Mouse (Mus musculus) heart, embryonic 13.5 days (tissue): ENCODE data around the gene Prdm2. TPM values are rescaled to one million over a fixed set of nuclear protein-coding genes. Genes with fewer than 3 reads are reported as not detected.

Experiments
- ATAC-seq: fragments of 200-750 bp; cut with Nextera tagmentation; 2 replicates; pipeline ENCODE4 v1.8.0; 2017; ENCODE audit warnings: moderate TSS enrichment; ENCODE audit not compliant: insufficient number of reproducible peaks, low FRiP score, low TSS enrichment; ENCODE audit errors: extremely low read depth
- H3K27ac ChIP-seq: fragments of 300-500 bp; sonication (generic); replicated peaks from 2 replicates; pipeline ENCODE4 v1.5.1; 2015; ENCODE audit warnings: moderate library complexity, mild to moderate bottlenecking, inconsistent platforms
- H3K27me3 ChIP-seq: fragments of 300-500 bp; sonication (generic); replicated peaks from 2 replicates; pipeline ENCODE4 v1.6.1; 2015; ENCODE audit warnings: mild to moderate bottlenecking, inconsistent platforms
- H3K36me3 ChIP-seq: fragments of 300-500 bp; sonication (generic); 2 replicates; pipeline ENCODE4 v1.6.1; 2015; ENCODE audit warnings: mild to moderate bottlenecking, inconsistent platforms
- H3K4me1 ChIP-seq: fragments of 300-500 bp; sonication (generic); 2 replicates; pipeline ENCODE4 v1.6.1; 2015; ENCODE audit warnings: inconsistent platforms
- H3K4me2 ChIP-seq: fragments of 300-500 bp; sonication (generic); 2 replicates; pipeline ENCODE4 v1.6.1; 2015; ENCODE audit warnings: inconsistent platforms, mild to moderate bottlenecking, moderate library complexity
- H3K4me3 ChIP-seq: fragments of 300-500 bp; sonication (generic); 2 replicates; pipeline ENCODE4 v1.5.1; 2015; ENCODE audit warnings: moderate library complexity, mild to moderate bottlenecking, inconsistent platforms
- H3K9ac ChIP-seq: fragments of 300-500 bp; sonication (generic); 2 replicates; pipeline ENCODE4 v1.6.1; 2015; ENCODE audit warnings: inconsistent platforms, mild to moderate bottlenecking, moderate library complexity
- H3K9me3 ChIP-seq: fragments of 300-500 bp; sonication (generic); 2 replicates; pipeline ENCODE4 v1.6.1; 2016; ENCODE audit warnings: inconsistent platforms
- WGBS: fragments of 180-500 bp; shearing (Covaris S2); methylation state at CpG from one replicate; pipeline ENCODE4 v1.1.7; 2015; ENCODE audit warnings: mixed read lengths; 5-methylcytosine and 5-hydroxymethylcytosine counted together
- polyA plus RNA-seq: library from polyadenylated mRNA; unstranded; fragments of >200 nt; fragmentation: Nextera tagmentation; extraction: Ambion mirVana; gene quantifications from 2 replicates; pipeline ENCODE4 v1.2.1, GENCODE M21; 2015

Gene Prdm2
- polyA plus RNA-seq, 1 experiment from 2014 or later, result 7.0 TPM

- WGBS, result 67% methylated on average over 9 of the region's 9 CpGs
- Histone ChIP-seq H3K9me3 (no peaks in the 10 kb centered on the region), H3K4me3 (no peak overlapping the region), H3K9ac (no peak overlapping the region), H3K36me3 (no peaks in the 10 kb centered on the region), H3K27ac (no peak overlapping the region), H3K4me2 (no peak overlapping the region), H3K4me1 (peaks cover 21% of the 10 kb centered on the region), H3K27me3 (no peaks in the 10 kb centered on the region)
- ATAC-seq, result no peak
Measured at GRCm38 (mm10) chr4:143185496-143185895, 27.3 kb downstream of the Prdm2 start.

DNA sequence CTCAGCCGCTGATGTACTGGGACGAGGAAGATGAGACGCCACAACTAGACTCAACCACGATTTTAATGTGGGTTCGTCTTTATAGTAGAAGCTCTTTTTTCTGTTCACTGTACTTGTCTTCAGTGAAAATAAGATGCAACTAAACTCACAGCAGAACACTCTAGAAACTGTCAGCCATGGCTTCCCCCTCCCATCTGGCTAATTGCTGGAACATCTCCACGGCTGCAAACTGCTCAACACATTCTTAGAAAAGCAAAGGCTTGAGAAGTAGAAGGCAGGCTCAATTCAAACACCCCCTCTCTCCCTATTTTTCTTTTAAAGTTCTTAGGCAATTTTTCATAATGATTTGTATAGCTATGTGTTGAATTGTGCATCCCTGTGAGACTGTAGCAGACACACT is 29.7 kb downstream of the Prdm2 start:
- no peaks in the 10 kb centered on the region for H3K9me3 ChIP-seq
- no peak overlapping the region for H3K9ac ChIP-seq
- no peaks in the 10 kb centered on the region for H3K27me3 ChIP-seq
- no peak overlapping the region for H3K4me2 ChIP-seq
- peaks cover 17% of the 10 kb centered on the region for H3K4me1 ChIP-seq
- no peak overlapping the region for H3K27ac ChIP-seq
- no peak for ATAC-seq
- no peaks in the 10 kb centered on the region for H3K36me3 ChIP-seq
- 87% methylated on average over 6 of the region's 6 CpGs for WGBS
- no peak overlapping the region for H3K4me3 ChIP-seq

GRCm38 (mm10) chr4:143180731-143181130 is 32.1 kb downstream of the Prdm2 start:
- H3K4me2 ChIP-seq, result no peak overlapping the region

GRCm38 (mm10) chr4:143171600-143172290 is 41.0 kb downstream of the Prdm2 start:
- ATAC-seq, result no peak
- H3K4me1 ChIP-seq, result no peaks in the 10 kb centered on the region
- 73% methylated on average over 4 of the region's 4 CpGs for WGBS

More at GRCm38 (mm10) chr4:143180731-143181130, 32.1 kb downstream of the Prdm2 start:
- Histone ChIP-seq H3K36me3 (0 out of 2 replicates have a peak, but pooled peaks cover 3% of the 10 kb centered on the region), H3K9ac (no peak overlapping the region), H3K27me3 (no peaks in the 10 kb centered on the region), H3K4me1 (peaks cover 5% of the 10 kb centered on the region; the same call in 1 of the 2 replicates), H3K27ac (no peak overlapping the region), H3K4me3 (no peak overlapping the region), H3K9me3 (no peaks in the 10 kb centered on the region)
- no peak for ATAC-seq
- WGBS, result 85% methylated on average over 5 of the region's 5 CpGs

GRCm38 (mm10) chr4:143170290-143170689 is 42.5 kb downstream of the Prdm2 start:
- H3K4me3 ChIP-seq, result no peak overlapping the region
- ATAC-seq, result no peak
- no peaks in the 10 kb centered on the region for H3K9me3 ChIP-seq
- no peaks in the 10 kb centered on the region for H3K27me3 ChIP-seq
- H3K4me1 ChIP-seq, result no peaks in the 10 kb centered on the region
- 90% methylated on average over 2 of the region's 2 CpGs for WGBS
- H3K36me3 ChIP-seq, result peaks cover 34% of the 10 kb centered on the region
- no peak overlapping the region for H3K27ac ChIP-seq
- H3K9ac ChIP-seq, result no peak overlapping the region
- no peak overlapping the region for H3K4me2 ChIP-seq

More at GRCm38 (mm10) chr4:143171600-143172290, 41.0 kb downstream of the Prdm2 start:
- Histone ChIP-seq H3K4me2 (no peak overlapping the region), H3K36me3 (peaks cover 32% of the 10 kb centered on the region), H3K27ac (no peak overlapping the region), H3K27me3 (no peaks in the 10 kb centered on the region), H3K9ac (no peak overlapping the region), H3K9me3 (no peaks in the 10 kb centered on the region), H3K4me3 (no peak overlapping the region)

DNA sequence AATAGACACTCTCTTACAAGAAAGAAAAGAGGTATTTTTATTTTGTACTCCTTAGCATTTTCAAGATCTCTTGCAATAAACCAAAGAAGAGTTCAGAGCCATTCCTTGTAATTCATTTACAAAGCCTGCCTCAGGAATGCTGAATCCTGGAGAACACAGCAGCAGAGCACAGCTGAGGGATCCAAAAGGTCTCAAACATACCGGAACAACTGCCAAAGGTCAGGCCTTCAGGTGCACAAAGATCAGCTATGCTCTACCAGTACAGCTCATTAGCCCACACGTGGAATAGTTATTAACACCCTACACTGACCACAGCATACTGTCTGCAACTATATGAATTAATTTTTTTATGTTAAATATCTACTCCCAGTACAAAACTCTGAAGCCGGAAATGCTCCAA is 44.7 kb downstream of the Prdm2 start:
- Histone ChIP-seq H3K36me3 (peaks cover 37% of the 10 kb centered on the region), H3K9me3 (no peaks in the 10 kb centered on the region), H3K4me3 (no peak overlapping the region), H3K9ac (no peak overlapping the region), H3K27me3 (no peaks in the 10 kb centered on the region), H3K27ac (no peak overlapping the region), H3K4me2 (no peak overlapping the region), H3K4me1 (peaks cover 3% of the 10 kb centered on the region; the same call in 1 of the 2 replicates)
- no peak for ATAC-seq
- WGBS, result 86% methylated on average over 3 of the region's 3 CpGs

DNA sequence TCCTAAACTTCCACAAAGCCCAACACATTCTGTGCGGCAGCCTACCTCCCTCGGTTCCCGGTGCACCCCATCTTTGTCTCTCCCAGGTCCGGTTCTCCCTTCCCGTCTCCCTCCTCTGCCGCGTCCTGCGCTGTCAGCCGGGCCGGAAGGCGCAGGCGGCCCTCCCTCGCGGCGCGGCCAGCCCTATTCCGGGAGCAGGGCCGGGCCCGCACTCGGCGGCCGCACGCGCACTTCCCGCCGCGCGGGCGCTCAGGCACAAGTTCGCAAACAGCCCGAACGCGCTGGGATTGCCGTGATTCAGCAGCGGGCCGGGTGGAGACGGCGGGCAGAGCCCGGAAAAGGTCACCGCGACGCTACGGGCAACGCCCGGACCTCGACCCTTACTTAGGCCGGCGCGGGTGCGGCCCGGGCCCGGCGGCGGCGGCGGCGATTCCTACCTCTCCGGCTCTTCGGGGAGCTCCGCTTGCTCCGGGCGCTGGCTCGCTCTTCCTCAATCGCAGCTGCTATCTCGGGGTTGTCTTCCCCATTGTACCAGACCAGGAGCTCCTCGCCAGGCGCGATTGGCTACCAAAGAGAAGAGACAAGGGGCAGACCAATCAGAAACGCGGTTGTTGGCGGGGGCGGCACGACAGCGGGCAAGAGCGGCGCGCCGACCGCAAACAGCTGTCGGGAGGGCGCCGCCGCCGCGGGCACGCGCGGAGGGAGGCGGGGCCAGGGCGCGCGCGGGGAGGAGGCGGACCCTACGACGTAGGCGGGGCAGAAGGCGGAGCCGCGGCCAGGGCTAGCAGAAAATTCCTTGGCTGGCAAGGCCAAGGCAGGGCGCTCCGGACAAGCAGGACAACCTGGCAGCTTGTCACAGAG is 50.9 kb downstream of the Prdm2 start:
- peak; percentile 98 for ATAC-seq
- Histone ChIP-seq H3K9me3 (no peaks in the 10 kb centered on the region), H3K27me3 (no peaks in the 10 kb centered on the region), H3K9ac (peak overlapping the region; percentile 96), H3K36me3 (peaks cover 15% of the 10 kb centered on the region), H3K4me1 (peaks cover 50% of the 10 kb centered on the region), H3K4me2 (peak overlapping the region; percentile 82), H3K4me3 (peak overlapping the region; percentile 93), H3K27ac (peak overlapping the region; percentile 99)
- under 1% methylated on average over 94 of the region's 102 CpGs for WGBS

DNA sequence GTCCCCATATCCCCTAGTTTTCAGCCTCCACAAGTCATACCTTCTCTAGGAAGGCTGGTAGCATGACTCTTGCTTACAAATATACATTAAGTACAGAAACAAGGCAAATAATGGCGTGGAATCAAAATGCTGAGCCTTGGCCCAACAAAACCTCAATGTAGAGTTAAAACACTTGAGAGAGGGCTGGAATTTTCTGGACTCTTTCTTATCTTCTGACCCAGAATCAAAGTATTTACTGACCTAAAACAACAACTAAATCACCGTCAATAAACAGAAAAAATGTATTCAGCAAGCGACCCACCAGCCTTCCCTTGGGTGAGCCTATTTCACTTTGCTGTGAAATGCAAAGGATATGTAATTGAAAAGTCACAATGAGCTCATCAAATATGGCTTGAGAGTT is 52.0 kb downstream of the Prdm2 start:
- WGBS, result 45% methylated on average over 3 of the region's 3 CpGs
- H3K4me1 ChIP-seq, result peaks cover 58% of the 10 kb centered on the region
- peak overlapping the region; percentile 96 for H3K9ac ChIP-seq
- H3K27ac ChIP-seq, result peak overlapping the region; percentile 99
- H3K4me2 ChIP-seq, result peak overlapping the region; percentile 82
- H3K4me3 ChIP-seq, result peak overlapping the region; percentile 93
- H3K9me3 ChIP-seq, result no peaks in the 10 kb centered on the region
- no peak for ATAC-seq
- peaks cover 14% of the 10 kb centered on the region for H3K36me3 ChIP-seq
- H3K27me3 ChIP-seq, result no peaks in the 10 kb centered on the region

DNA sequence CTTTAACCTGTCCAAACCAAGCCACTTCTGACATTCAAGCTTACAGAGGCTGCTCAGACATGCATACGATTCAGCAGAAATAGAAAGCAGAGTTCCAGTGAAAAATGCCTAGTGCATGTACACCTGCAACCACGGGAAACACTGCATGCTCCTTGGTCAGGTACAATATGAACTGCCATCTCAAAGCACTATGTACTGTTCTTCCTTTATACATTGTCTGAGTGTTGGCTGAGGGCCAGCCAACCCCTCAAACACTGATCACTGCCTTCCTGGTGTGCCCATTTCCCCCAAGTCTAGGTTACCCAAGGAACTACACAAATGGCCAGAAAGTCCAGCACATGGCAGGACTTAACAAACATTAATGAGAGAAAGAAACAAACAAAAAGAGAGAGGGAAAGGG is 53.5 kb downstream of the Prdm2 start:
- H3K4me1 ChIP-seq, result peaks cover 73% of the 10 kb centered on the region
- peak overlapping the region; percentile 82; the same call in 1 of the 2 replicates for H3K4me2 ChIP-seq
- H3K27me3 ChIP-seq, result no peaks in the 10 kb centered on the region
- H3K9me3 ChIP-seq, result no peaks in the 10 kb centered on the region
- H3K36me3 ChIP-seq, result 0 out of 2 replicates have a peak, but pooled peaks cover 10% of the 10 kb centered on the region
- H3K4me3 ChIP-seq, result no peak overlapping the region
- no peak overlapping the region for H3K27ac ChIP-seq
- 79% methylated on average over 2 of the region's 2 CpGs for WGBS
- ATAC-seq, result no peak
- H3K9ac ChIP-seq, result peak overlapping the region; percentile 8; the same call in 1 of the 2 replicates

- 77% methylated on average over 4 of the region's 4 CpGs for WGBS
Measured at GRCm38 (mm10) chr4:143155871-143156270, 56.9 kb downstream of the Prdm2 start.

GRCm38 (mm10) chr4:143155036-143155435 is 57.8 kb downstream of the Prdm2 start:
- Histone ChIP-seq H3K9ac (0 out of 2 replicates have a peak overlapping the region, but pooled peaks have one; percentile 3), H3K4me1 (peaks cover 82% of the 10 kb centered on the region), H3K4me2 (no peak overlapping the region), H3K27me3 (no peaks in the 10 kb centered on the region), H3K9me3 (no peaks in the 10 kb centered on the region), H3K27ac (no peak overlapping the region), H3K36me3 (0 out of 2 replicates have a peak, but pooled peaks cover 5% of the 10 kb centered on the region), H3K4me3 (no peak overlapping the region)
- ATAC-seq, result no peak
- 74% methylated on average over 4 of the region's 4 CpGs for WGBS

More at GRCm38 (mm10) chr4:143155871-143156270, 56.9 kb downstream of the Prdm2 start:
- H3K27me3 ChIP-seq, result no peaks in the 10 kb centered on the region
- H3K27ac ChIP-seq, result no peak overlapping the region
- H3K36me3 ChIP-seq, result 0 out of 2 replicates have a peak, but pooled peaks cover 5% of the 10 kb centered on the region
- no peak overlapping the region for H3K4me3 ChIP-seq
- H3K9me3 ChIP-seq, result no peaks in the 10 kb centered on the region
- ATAC-seq, result no peak
- H3K9ac ChIP-seq, result no peak overlapping the region
- peaks cover 86% of the 10 kb centered on the region for H3K4me1 ChIP-seq
- no peak overlapping the region for H3K4me2 ChIP-seq
